Mouse (Mus musculus): ENCODE data around the gene Ctu1.
"Not testable (repeated sequence)": the region's sequence is repeated elsewhere in the genome, so short reads cannot be mapped to it uniquely, and the experiment has no call there.

The Ctu1 gene

DNA sequence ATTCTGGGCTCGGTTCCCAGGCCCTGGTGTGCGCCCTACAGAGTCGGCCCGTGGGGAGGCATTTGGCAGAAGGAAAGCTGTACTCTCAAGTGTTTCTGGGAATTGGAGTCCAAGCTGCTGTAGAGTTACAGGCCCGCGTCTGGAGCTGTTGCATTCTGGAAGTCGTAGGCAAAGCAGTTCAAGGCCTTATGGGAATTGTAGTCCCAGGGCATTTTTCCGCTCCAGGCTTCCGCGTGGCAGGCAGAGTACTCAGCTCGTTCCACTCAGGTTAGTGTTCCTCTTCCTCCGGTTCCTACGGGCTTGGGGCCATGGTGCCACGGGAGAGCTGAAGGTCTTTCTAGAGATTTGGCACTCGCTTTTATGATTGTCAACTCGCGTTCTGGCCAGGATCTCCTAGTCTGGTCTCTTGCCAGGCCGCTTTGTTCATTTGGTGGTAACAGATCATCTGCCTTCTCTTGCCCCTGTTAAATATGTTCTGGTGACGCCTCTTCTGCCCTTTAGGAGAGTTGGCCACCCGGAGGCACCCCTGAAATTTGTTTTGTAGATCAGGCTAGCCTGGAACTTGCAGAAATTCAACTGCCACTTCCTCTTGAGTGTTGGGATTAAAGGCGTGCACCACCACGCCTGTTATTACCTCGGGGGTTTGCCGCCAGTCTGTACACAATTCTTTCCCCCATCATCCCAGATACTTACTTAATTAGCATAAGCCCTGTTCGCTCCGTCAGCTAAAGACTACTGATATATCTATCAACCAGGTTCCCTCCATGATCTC, at the start of gene Ctu1:
Gene Ctu1 (plus strand): TSS at position 208 of the 772 bp plus-strand sequence.
- DNase-seq (ENCODE audit: low spot score in 2 of 2): peak; percentile 81 to 92

DNA sequence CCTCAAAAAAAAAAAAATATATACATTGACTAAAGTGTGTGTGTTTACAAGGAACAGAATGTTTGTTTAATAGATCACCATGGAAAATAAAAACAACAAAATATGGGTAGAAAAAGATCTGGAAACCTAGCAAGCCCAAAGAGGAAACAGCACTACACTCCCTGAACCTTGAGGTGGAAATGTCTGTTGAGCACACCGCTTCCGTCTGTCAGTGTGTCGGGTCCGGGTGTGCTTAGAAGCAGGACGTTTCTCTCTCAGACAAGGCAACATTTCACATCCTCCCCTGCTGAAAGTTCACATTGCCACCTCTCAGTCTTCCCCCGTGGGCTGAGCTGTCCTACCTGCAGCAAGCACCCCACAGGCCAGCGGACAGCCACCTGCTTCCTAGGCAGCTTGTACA, 48.9 kb upstream of the Ctu1 start:
- no peak for DNase-seq (ENCODE audit: low spot score in 2 of 2)

DNA sequence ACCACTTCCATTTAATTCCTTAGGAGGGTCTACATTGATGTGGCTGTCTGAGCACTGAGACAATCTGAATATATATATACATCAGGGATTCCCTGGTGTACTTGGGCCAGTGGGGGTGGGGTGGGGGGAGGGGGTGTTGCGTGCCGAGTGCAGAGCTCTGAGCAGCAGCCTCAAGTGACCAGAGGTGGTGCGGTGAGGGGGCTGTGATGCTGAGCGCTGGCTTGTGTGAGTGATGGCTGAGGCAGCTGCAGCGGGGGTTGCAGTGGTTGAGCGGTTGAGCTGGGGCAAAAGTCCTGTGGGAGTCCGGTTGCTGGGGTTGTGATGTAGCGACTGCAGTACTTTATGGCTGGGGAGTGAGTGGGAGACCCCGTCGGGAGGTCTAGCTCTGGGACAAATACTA, 48.0 kb upstream of the Ctu1 start:
- no peak for DNase-seq (ENCODE audit: low spot score in 2 of 2)

DNA sequence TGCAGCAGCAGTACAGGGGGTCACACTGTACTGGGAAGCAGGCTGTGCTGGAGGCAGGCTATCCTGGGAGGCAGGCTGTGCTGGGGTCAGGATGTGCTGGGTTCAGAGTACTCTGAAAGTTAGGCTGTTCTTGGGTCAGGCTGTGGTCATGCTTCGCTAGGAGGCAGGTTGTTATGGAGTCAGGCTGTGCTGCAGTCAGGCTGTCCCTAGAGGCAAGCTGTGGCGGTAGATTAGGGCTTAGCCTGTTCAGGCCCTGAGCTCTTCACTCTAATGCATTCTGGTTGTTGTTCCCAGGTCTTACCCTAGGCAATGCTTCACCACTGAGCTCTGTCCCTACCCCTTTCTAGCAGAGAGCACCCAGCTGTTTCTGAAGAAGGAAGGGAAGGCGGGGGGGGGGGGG, 46.8 kb upstream of the Ctu1 start:
- DNase-seq (ENCODE audit: low spot score in 2 of 2): no peak

DNA sequence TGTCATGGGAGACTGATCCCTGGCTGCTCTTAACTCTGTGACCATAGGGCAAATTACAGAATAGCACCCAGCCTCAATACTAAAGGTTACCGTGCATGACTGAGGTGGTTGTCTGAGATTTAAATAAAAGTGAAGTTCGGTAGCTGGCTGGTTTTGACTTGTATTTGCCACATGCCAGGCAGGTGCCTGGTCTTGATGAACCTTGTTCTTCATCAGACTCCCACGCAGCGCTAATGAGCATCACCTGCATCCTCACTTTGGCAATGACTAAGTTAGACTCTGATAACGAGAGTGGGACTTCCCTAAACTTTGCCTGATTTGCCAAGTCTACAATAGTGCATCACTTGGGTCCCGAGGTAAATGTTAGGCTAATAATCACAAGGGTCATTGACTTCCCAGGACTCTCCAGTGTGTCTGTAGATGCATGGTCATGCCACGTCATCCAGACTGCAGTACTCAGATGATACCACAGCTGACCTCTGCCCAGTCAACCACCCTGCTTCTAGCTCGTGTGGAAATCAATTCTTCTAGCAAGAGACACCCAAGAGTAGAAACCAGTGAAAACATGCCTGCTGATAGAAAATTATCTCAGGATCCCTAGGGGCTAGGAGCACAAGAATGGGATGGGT, 45.9 kb upstream of the Ctu1 start:
- DNase-seq (ENCODE audit: low spot score in 2 of 2): no peak

- DNase-seq (ENCODE audit: low spot score in 2 of 2): no peak
Observed at GRCm38 (mm10) chr7:43633940-43634339, 37.9 kb upstream of the Ctu1 start.

DNA sequence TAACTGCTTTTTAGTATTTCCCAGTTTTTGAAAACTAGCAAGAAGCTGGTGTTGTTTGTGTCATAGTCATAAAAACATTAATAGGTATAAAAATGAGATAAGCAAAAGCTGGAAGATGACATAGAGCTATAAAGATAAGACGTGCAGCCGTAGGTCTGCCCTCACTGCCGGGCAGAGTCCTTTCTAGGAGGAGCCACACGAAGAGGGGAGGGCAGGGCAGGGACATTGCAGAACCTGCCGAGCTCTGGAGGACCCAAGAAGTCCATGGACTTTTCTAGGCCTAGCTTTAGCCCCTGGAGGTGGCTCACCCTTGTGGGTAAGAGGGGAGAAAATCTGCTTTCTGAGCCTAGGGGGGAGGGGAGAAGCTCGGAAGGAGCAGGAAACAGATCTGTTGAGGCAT, 37.3 kb upstream of the Ctu1 start, which contains the start of gene Ceacam18:
Gene Ceacam18 (plus strand): TSS at position 208 of the 400 bp plus-strand sequence.
- DNase-seq (ENCODE audit: low spot score in 2 of 2): no peak

DNA sequence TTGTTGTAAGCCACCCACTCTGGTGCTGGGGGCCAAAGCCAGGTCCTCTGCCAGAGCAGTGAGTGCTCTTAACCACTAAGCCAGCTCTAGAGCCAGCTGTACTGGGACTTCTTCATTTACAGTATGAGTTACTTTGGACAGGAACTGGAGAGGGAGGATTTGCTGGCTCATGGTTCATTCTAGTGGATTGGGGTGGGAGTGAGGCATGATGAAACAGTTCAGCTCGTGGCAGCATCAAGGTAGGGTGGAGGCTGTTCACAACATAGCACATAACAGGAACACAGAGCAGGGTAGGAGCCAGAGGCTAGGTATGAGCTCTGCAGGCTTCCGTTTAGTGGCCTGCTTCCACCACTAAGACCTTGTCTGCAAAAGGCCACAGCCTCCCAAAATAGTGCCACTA, 35.6 kb upstream of the Ctu1 start:
- DNase-seq (ENCODE audit: low spot score in 2 of 2): no peak

GRCm38 (mm10) chr7:43637118-43637517, 34.7 kb upstream of the Ctu1 start:
- DNase-seq (ENCODE audit: low spot score in 2 of 2): no peak

DNA sequence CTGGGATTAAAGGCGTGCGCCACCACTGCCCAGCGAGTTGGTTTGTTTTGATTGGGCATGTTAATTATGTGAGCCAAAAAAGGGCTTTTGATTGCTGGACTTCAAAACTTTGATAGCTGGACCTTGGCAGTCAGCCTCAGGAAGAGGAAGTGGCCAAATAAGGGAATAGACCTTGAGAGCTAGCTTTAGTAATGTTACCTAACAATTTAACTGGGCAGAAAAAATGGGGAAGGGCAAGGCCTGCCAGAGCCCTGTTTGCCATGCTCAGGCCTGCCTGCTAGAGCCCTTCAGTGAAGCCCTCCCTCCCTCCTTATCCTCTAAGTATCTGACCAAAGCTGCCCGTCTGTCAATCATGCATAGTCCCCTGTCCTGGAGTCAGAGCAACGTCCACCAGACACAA, 29.2 kb upstream of the Ctu1 start:
- no peak for DNase-seq (ENCODE audit: low spot score in 2 of 2)

- DNase-seq (ENCODE audit: low spot score in 2 of 2): no peak
Observed at GRCm38 (mm10) chr7:43643046-43643652, 28.7 kb upstream of the Ctu1 start.

GRCm38 (mm10) chr7:43652683-43653082, 19.1 kb upstream of the Ctu1 start:
- DNase-seq (ENCODE audit: low spot score in 2 of 2): no peak

DNA sequence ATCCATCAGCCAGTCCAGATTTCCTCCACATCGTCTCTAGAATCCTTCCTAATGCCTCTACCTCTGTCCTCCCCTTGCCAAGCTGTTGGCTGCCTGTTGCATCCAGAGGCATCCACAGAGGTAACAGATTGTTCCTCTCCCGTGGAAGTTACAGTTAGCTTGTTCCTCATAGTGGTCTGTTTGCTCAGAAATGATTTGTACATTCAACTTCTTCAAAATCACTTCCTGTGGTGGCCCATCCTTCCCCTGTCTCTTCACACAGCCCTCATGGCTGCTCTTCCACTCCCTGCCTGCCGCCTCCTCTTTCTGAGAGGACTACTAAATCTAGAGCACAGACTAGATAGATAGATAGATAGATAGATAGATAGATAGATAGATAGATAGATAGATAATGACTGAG, 17.3 kb upstream of the Ctu1 start:
- DNase-seq (ENCODE audit: low spot score in 2 of 2): no peak

DNA sequence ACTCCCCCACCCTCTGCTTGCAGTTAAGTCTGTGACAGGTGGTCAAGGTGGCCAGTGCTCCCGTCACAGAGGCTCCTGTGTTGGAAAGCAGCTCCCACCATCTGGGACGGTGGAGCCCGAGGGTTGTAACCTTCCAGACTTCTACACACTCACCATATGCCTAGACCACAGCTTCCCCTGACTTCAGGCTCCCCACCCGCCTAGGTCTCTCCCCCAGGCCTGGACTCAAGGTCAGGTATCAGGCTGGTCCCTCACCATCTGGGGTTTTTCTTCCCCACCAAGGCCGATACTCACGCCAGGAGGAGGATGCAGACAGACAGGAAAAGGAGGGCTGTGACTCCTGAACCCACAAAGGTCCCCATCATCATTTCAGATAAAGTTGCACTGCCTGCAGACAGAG, 15.6 kb upstream of the Ctu1 start:
- DNase-seq (ENCODE audit: low spot score in 2 of 2): no peak

DNA sequence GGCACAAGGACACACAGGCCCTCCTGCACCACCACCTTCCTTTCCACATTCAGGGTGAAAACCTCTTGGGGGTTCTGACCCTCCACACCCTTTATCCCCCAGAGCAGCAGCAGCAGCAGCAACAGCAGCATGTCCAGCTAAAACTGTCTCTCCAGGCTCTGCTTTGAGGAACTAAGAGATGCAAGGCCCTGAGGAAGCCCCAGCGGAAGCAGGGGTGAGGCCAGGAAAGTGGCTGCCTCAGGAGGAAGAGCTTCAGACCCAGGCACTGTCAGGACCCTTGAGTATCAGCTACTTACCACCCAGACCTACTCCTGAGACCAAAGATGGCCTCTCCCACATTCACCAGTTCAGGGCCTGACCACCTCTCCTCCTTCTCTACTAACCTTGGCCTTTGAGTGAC, 11.8 kb upstream of the Ctu1 start, which contains the start of gene Siglece:
Gene Siglece (minus strand): TSS at position 160 of the 400 bp plus-strand sequence.
- DNase-seq (ENCODE audit: low spot score in 2 of 2): no peak

DNA sequence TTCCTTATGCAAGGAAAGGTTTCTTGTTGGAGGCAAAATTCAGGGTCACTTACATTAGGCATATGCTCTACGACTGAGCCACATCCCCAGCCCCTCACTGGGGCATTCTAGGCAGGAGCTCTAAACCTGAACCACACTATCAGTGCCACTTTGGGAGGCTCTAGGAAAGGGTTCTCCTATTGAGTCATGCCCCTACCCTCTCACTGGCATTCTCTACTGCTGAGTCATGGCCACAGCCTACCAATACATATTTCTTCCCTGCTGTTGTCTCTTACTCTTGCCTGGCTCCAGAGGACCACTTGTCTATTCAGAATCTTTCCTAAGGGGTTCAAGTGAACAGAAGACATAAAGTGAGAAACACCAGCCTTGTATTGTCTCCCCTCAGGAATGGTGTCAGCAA, 9.0 kb upstream of the Ctu1 start:
- DNase-seq (ENCODE audit: low spot score in 2 of 2): no peak

DNA sequence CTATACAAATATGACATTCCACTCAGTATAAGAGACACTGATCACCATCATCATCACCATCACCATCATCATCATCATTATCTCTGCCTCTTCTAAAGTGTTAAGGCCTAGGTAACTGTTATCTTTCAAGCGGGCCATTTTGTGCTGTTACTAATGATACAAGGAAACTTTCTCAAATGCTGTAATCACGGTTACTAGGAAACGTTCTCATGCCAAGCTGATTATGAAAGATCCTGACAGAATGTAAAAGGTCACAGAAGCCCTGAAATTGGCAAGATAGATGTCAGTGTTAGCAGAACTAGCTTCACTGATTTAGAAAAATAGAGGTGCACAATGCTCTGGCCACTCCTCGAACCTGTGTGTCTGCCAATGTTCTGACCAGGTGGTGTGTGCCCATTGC, 4.6 kb upstream of the Ctu1 start:
- DNase-seq (ENCODE audit: low spot score in 2 of 2): not testable (repeated sequence)

GRCm38 (mm10) chr7:43668582-43668981, 3.2 kb upstream of the Ctu1 start:
- no peak for DNase-seq (ENCODE audit: low spot score in 2 of 2)

GRCm38 (mm10) chr7:43671064-43671808, 580 bp upstream of the Ctu1 start:
- DNase-seq (ENCODE audit: low spot score in 2 of 2): no peak

DNA sequence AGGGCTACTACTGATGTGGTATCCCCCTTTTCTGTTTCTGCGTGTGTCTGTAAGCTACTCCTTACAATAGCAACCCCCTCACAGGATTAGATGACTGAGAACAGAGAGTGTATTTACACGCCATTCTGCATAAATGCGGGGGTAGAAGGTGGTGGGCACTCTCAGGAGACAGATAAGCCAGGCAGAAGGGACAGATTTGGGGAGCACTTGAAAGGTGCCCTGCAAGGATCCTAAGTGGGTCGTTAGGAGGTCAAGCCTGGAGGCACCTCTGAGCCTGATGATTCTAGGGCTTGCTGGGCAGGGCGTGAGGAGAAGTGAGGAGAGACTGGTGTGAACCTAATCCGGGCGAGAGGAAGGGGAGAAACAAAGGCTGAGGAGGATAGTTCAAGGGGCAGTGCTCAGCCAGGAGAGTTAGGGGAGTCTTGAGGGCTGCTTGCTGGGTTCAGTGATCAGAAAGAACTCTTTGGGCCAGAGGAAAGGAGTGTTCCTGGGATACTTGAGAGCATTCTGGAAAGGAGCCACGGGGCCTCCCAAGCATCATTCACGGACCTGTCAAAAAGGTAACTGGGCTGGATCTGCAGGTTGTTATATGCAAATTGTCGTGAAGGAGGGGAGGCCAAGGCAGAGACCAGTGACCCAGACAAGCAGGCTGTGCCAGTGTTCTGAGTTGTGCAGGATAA, 905 bp downstream of the Ctu1 start:
- peak; percentile 54 to 57 for DNase-seq (ENCODE audit: low spot score in 2 of 2)

GRCm38 (mm10) chr7:43675091-43675490, 3.3 kb downstream of the Ctu1 start:
- no peak for DNase-seq (ENCODE audit: low spot score in 2 of 2)

DNA sequence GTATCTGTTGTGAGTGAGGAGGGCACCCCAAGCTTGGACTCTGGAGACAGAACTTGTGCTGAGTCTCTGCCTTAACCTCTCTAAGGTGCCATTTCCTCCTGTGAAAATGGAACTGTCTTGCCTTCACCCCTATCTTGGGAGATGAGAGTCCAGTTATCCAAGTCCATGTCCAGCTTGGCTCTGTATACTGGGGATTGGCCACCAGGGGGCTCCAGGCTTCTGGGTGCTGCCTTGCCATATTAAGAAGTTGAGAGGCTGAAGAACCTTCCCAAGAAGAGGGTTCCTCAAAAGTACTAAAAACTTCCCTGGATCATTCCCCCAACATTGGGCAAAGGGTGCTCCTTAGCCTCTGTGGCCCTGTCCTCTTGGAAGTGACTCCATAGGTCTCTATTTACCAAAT, 6.7 kb downstream of the Ctu1 start:
- DNase-seq (ENCODE audit: low spot score in 2 of 2): peak; percentile 29 to 34

Data from urinary bladder, postnatal 36 days (tissue).